Mouse (Mus musculus): Measurements from ENCODE around the gene Trim8.

DNA sequence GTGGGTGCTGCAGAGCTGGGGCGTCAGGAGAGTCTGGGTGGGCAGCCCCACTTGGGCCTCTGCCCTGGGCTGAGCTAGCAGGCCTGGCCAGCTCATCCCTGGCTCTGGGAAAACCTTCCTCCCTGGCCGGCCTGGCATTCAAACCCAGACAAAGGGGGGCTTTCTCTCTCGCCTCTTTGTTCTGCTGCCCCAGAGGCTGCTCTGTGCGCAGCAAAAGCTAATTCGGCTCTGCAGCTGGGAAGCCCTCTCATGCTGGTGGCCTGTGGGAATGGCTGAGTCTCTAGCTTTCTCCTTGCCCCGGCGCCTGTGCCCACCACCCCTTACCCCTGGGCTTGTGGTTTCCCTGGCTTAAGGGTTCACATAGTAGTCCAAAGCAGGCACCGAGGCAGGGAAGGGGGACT is 5.7 kb downstream of the Trim8 start:
- TF ChIP-seq CTCF (IDR thresholded peaks at IDR 0.05; ENCODE audit: low read depth) (no peak), EP300 (IDR thresholded peaks at IDR 0.05; ENCODE audit: low read depth) (no peak)

Data from liver, postnatal 0 days (tissue).